Mouse (Mus musculus) hindbrain, embryonic 15.5 days (tissue): ENCODE measurements around the gene Crygb. TPM values are rescaled to one million over a fixed set of nuclear protein-coding genes. Genes with fewer than 3 reads are reported as not detected.

ENCODE experiments used
- ATAC-seq: fragments of 200-750 bp; cut with Nextera tagmentation; 2 replicates; pipeline ENCODE4 v1.8.0; 2017; ENCODE audit warnings: low read depth, moderate number of reproducible peaks, moderate TSS enrichment; ENCODE audit not compliant: low FRiP score
- H3K27ac ChIP-seq: fragments of 300-500 bp; sonication (generic); replicated peaks from 2 replicates; pipeline ENCODE4 v1.5.1; 2015; ENCODE audit warnings: mild to moderate bottlenecking, inconsistent platforms
- H3K27me3 ChIP-seq: fragments of 300-500 bp; sonication (generic); 2 replicates; pipeline ENCODE4 v1.6.1; 2015; ENCODE audit warnings: control low read depth, inconsistent platforms
- H3K36me3 ChIP-seq: fragments of 300-500 bp; sonication (generic); 2 replicates; pipeline ENCODE4 v1.6.1; 2015; ENCODE audit warnings: control low read depth, inconsistent platforms
- H3K4me1 ChIP-seq: fragments of 300-500 bp; sonication (generic); replicated peaks from 2 replicates; pipeline ENCODE4 v1.6.1; 2015; ENCODE audit warnings: control low read depth, inconsistent platforms
- H3K4me2 ChIP-seq: fragments of 300-500 bp; sonication (generic); 2 replicates; pipeline ENCODE4 v1.6.1; 2015; ENCODE audit warnings: moderate library complexity, mild to moderate bottlenecking, inconsistent platforms
- H3K4me3 ChIP-seq: fragments of 300-500 bp; sonication (generic); 2 replicates; pipeline ENCODE4 v1.5.1; 2015; ENCODE audit warnings: mild to moderate bottlenecking, inconsistent platforms
- H3K9ac ChIP-seq: fragments of 300-500 bp; sonication (generic); 2 replicates; pipeline ENCODE4 v1.6.1; 2015; ENCODE audit warnings: inconsistent platforms
- H3K9me3 ChIP-seq: fragments of 300-500 bp; sonication (generic); 2 replicates; pipeline ENCODE4 v1.6.1; 2016; ENCODE audit warnings: control low read depth, inconsistent platforms
- WGBS: fragments of 180-500 bp; shearing (Covaris S2); methylation state at CpG from one replicate; pipeline ENCODE4 v1.1.7; 2015; 5-methylcytosine and 5-hydroxymethylcytosine counted together
- polyA plus RNA-seq: library from polyadenylated mRNA; unstranded; fragments of >200 nt; fragmentation: Nextera tagmentation; extraction: Ambion mirVana; gene quantifications from 2 replicates; pipeline ENCODE4 v1.2.1, GENCODE M21; 2015

Crygb gene
- polyA plus RNA-seq, 1 experiment from 2014 or later = 0.43 TPM

DNA sequence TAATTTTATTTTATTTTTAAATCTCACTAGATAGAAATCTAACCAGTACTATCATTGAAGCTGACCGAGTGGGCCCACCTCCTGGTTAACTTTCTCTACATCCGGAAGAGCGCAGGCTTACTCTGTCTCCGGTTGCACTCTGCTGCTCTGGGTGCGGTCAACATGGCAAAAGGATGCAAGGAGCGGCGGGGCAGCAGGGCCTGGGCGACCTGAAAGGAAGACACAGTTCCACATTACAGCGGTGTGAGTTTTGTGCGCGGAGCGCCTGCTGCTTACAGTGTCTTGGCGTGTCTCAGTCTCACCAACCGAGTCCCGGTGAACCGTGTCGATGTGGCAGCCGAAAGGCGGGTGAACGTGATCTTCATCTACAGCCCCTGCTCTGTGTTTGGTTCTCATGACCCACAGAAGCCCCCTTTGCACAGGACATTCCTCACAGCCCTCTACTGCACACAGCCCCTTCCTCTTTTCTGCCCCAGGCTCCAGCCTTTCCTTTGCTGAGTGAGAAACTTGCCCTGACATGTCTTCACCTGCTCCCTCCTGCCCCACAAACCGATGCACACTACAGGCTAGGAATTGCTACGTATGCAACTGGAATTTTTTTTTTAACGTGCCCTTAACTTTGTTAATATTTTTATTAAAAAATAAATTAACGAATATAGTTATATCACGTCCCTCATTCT lies 27.8 kb upstream of the Crygb start:
- Histone ChIP-seq H3K4me1 (peaks cover 8% of the 10 kb centered on the region; the same call in 1 of the 2 replicates), H3K4me2 (no peak overlapping the region), H3K27ac (no peak overlapping the region), H3K9ac (no peak overlapping the region), H3K9me3 (no peaks in the 10 kb centered on the region), H3K27me3 (no peaks in the 10 kb centered on the region), H3K4me3 (no peak overlapping the region), H3K36me3 (no peaks in the 10 kb centered on the region)
- WGBS = 76% methylated on average over 25 of the region's 25 CpGs
- no peak for ATAC-seq

GRCm38 (mm10) chr1:65109196-65109595 lies 27.1 kb upstream of the Crygb start:
- Histone ChIP-seq H3K9ac (no peak overlapping the region), H3K36me3 (no peaks in the 10 kb centered on the region), H3K27ac (no peak overlapping the region), H3K4me2 (no peak overlapping the region), H3K4me1 (peaks cover 8% of the 10 kb centered on the region; the same call in 1 of the 2 replicates), H3K27me3 (no peaks in the 10 kb centered on the region), H3K9me3 (no peaks in the 10 kb centered on the region), H3K4me3 (no peak overlapping the region)
- ATAC-seq = no peak
- 92% methylated on average over 8 of the region's 8 CpGs for WGBS

DNA sequence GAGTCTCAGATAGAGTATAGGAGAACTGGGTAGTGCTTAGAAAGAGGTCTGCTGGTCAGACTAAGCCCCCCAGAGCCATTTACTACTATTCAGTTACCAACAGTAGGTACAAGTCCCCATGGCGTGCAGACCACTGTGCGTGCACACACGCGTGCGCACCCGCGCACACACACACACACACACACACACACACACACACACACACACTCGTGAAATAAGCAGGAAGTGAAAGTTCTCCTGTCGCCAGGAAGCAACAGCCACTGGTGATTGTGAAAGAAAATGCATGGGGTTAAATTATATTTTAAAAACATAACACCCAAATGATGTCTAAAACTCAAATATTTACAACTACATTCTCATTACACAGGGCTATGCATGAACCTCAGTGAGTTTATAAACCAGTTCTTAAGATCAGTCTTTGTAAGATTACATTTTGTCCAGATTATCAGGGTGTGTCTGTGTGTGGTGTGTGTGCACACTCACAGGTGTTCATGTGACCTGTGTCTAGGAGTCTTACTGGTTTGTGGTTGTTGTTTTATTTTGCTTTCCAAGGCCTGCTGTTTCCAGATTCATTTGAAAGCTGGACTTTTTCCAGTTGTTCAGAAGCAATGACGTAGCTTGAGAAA lies 25.7 kb upstream of the Crygb start:
- Histone ChIP-seq H3K4me2 (no peak overlapping the region), H3K9ac (no peak overlapping the region), H3K9me3 (no peaks in the 10 kb centered on the region), H3K36me3 (no peaks in the 10 kb centered on the region), H3K27me3 (no peaks in the 10 kb centered on the region), H3K27ac (no peak overlapping the region), H3K4me3 (no peak overlapping the region), H3K4me1 (peaks cover 4% of the 10 kb centered on the region; the same call in 1 of the 2 replicates)
- 90% methylated on average over 10 of the region's 10 CpGs for WGBS
- no peak for ATAC-seq

DNA sequence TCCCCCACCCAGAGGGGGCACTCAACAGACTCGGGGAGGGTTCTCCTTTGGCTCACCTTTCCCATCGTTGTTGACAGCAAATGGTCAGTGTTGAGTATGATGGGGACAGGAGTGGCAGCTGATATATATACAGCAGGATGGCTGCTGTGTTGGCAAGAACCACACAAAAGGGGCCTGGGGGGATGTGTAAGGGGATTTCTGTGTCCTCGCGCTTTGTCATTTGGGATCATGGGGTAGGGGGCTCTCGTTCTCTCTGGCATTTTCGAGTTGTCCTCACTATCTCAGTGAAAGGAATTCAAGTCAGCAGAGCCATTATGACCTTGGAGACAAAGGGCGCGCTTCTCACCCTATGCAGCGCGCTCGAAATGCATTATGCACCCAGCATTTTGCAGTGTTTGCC lies 21.2 kb upstream of the Crygb start, which contains the start of gene Cryga:
Cryga (minus strand) TSS at position 101 of the 400 bp plus-strand sequence.
- 87% methylated on average over 11 of the region's 11 CpGs for WGBS
- H3K4me2 ChIP-seq = no peak within 1 kb of the TSS
- H3K9me3 ChIP-seq = no peaks in the 10 kb centered on the region
- no peak within 1 kb of the TSS for H3K27ac ChIP-seq
- no peaks in the 10 kb centered on the region for H3K27me3 ChIP-seq
- H3K9ac ChIP-seq = no peak within 1 kb of the TSS
- no peaks in the 10 kb centered on the region for H3K36me3 ChIP-seq
- ATAC-seq = no peak
- H3K4me1 ChIP-seq = no peaks in the 10 kb centered on the region
- no peak within 1 kb of the TSS for H3K4me3 ChIP-seq

DNA sequence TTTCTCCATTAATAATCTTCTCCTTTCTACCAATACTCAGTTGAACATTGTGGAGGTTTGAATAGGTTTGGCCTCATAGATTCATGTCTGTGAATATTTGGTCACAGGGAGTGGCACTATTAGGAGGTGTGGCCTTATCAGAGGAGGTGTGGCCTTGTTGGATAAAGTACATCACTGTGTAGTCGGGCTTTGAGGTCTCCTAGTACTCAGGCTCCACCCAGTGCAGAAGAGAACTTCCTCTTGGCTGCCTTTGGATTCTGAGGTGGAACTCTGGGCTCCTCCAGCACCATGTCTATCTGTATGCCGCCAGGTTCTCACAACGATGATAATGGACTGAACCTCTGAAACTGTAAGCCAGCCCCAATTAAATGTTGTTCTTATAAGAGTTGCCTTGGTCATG lies 14.9 kb upstream of the Crygb start:
- no peak overlapping the region for H3K27ac ChIP-seq
- WGBS = 81% methylated on average over 3 of the region's 3 CpGs

GRCm38 (mm10) chr1:65091566-65091965 lies 9.5 kb upstream of the Crygb start:
- H3K4me2 ChIP-seq = no peak overlapping the region
- 95% methylated on average over 3 of the region's 3 CpGs for WGBS
- no peaks in the 10 kb centered on the region for H3K36me3 ChIP-seq
- H3K27ac ChIP-seq = no peak overlapping the region
- no peak overlapping the region for H3K9ac ChIP-seq
- no peaks in the 10 kb centered on the region for H3K9me3 ChIP-seq
- H3K27me3 ChIP-seq = no peaks in the 10 kb centered on the region
- ATAC-seq = no peak
- H3K4me3 ChIP-seq = no peak overlapping the region
- no peaks in the 10 kb centered on the region for H3K4me1 ChIP-seq

More for the DNA sequence above, 14.9 kb upstream of the Crygb start:
- Histone ChIP-seq H3K4me1 (no peaks in the 10 kb centered on the region), H3K9me3 (no peaks in the 10 kb centered on the region), H3K4me3 (no peak overlapping the region), H3K36me3 (no peaks in the 10 kb centered on the region), H3K4me2 (no peak overlapping the region), H3K9ac (no peak overlapping the region), H3K27me3 (no peaks in the 10 kb centered on the region)
- ATAC-seq = no peak

- H3K9ac ChIP-seq = no peak overlapping the region
- no peak overlapping the region for H3K4me3 ChIP-seq
- no peak overlapping the region for H3K4me2 ChIP-seq
- no peak overlapping the region for H3K27ac ChIP-seq
- no peaks in the 10 kb centered on the region for H3K9me3 ChIP-seq
- 79% methylated on average over 2 of the region's 2 CpGs for WGBS
- H3K27me3 ChIP-seq = no peaks in the 10 kb centered on the region
- ATAC-seq = no peak
- no peaks in the 10 kb centered on the region for H3K36me3 ChIP-seq
- H3K4me1 ChIP-seq = no peaks in the 10 kb centered on the region
Measured at GRCm38 (mm10) chr1:65090370-65090769, 8.3 kb upstream of the Crygb start.

DNA sequence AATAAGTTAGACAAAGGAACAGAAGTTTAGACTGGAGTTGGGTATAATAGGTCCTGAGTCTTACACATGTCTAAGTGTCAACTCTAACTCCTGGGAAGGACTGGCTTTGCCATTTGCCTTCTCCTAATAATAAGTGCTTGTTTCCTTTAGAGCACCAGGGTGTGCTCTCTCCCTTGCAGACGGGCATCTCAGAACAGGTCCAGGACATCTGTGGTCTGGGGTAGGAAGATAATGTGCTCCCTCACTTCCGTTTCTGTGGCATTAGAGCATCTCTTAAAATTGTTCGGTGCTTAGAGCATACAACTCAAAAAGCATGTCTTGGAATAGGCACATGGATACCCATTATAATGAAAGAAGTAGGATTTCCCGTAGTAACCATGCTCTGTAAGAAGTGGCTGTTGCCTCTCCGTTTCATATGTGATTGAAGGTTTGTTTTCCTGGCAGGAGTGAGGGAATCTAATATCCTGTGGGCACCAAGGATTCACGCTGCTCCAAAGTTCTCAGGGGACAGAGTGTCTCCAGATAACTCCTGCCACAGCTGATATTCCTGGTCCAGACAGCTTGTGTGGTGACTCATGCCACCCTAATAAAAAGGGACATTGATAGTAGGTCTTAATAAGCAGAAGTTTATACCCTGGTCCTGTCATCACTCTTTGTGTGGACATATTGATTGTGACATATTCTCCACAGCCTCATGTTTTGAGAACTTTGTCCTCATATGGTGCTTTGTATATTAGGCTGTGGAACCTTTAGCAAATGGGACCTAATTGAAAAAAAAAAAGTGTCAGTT lies 6.7 kb upstream of the Crygb start:
- Histone ChIP-seq H3K27me3 (no peaks in the 10 kb centered on the region), H3K4me2 (no peak overlapping the region), H3K4me3 (no peak overlapping the region), H3K27ac (no peak overlapping the region), H3K4me1 (no peaks in the 10 kb centered on the region), H3K9ac (no peak overlapping the region), H3K9me3 (no peaks in the 10 kb centered on the region), H3K36me3 (no peaks in the 10 kb centered on the region)
- 79% methylated on average over 6 of the region's 6 CpGs for WGBS
- no peak for ATAC-seq

DNA sequence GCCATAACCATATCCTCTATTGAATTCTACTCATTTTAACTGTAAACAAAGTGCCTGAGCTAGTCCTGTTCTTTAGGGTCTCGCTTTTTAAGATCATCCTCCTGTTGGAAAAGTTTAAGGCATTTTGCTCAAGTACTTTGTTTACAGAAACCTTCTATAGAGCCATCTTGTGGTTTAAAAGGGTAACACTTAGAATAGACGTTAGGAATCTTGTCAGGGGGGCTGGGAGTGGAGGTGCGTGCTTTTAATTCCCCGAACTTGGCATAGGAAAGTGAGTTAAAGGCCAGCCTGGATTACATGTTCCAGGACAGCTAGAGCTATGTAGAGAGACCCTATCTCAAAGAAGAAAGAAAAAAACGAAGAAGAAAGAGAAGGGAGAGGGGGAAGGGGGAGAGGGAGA lies 6.5 kb downstream of the Crygb start:
- ATAC-seq = no peak

GRCm38 (mm10) chr1:65073589-65073988 lies 8.5 kb downstream of the Crygb start, which contains the start of gene Crygc:
Crygc (minus strand) TSS chr1:65073689.
- Histone ChIP-seq H3K27me3 (no peaks in the 10 kb centered on the region), H3K36me3 (no peaks in the 10 kb centered on the region), H3K4me1 (no peaks in the 10 kb centered on the region), H3K9me3 (no peaks in the 10 kb centered on the region), H3K4me3 (no peak within 1 kb of the TSS), H3K27ac (no peak within 1 kb of the TSS), H3K9ac (no peak within 1 kb of the TSS), H3K4me2 (no peak within 1 kb of the TSS)
- 56% methylated on average over 6 of the region's 6 CpGs for WGBS
- ATAC-seq = no peak

More for the DNA sequence above, 6.5 kb downstream of the Crygb start:
- H3K27me3 ChIP-seq = no peaks in the 10 kb centered on the region
- H3K27ac ChIP-seq = no peak overlapping the region
- no peaks in the 10 kb centered on the region for H3K9me3 ChIP-seq
- 34% methylated on average over 5 of the region's 5 CpGs for WGBS
- H3K9ac ChIP-seq = no peak overlapping the region
- H3K4me1 ChIP-seq = no peaks in the 10 kb centered on the region
- no peaks in the 10 kb centered on the region for H3K36me3 ChIP-seq
- no peak overlapping the region for H3K4me2 ChIP-seq
- no peak overlapping the region for H3K4me3 ChIP-seq

- Histone ChIP-seq H3K4me1 (no peaks in the 10 kb centered on the region), H3K27me3 (no peaks in the 10 kb centered on the region), H3K27ac (no peak overlapping the region), H3K9ac (no peak overlapping the region), H3K4me2 (no peak overlapping the region), H3K36me3 (no peaks in the 10 kb centered on the region), H3K4me3 (no peak overlapping the region), H3K9me3 (no peaks in the 10 kb centered on the region)
- ATAC-seq = no peak
Measured at GRCm38 (mm10) chr1:65067842-65068241, 14.2 kb downstream of the Crygb start.

DNA sequence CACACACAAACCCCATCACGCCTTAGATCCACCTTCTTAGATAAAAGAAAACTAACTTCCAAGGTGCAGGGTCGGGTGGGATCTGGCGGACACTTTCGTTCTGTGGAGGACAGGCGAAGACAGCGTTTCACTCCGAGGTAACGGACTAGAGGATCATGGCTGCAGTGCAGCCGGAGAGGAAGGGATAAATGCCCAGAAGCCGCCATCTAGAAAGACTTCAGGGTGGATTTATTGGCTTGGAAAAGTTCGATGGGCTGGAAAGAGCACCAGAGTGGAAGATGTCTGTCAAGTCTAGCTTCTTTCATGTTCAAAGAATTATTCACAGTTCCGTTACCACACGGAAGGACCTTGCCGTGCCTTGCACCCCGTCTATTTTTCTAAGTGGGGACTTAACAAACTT lies 17.9 kb downstream of the Crygb start:
- Histone ChIP-seq H3K27ac (no peak overlapping the region), H3K4me1 (no peaks in the 10 kb centered on the region), H3K4me3 (no peak overlapping the region), H3K36me3 (no peaks in the 10 kb centered on the region), H3K27me3 (no peaks in the 10 kb centered on the region), H3K4me2 (no peak overlapping the region), H3K9me3 (no peaks in the 10 kb centered on the region), H3K9ac (no peak overlapping the region)
- 76% methylated on average over 15 of the region's 15 CpGs for WGBS
- no peak for ATAC-seq
